14 mouse cellular contexts compared by ENCODE assay signal in the genomic region with DNA sequence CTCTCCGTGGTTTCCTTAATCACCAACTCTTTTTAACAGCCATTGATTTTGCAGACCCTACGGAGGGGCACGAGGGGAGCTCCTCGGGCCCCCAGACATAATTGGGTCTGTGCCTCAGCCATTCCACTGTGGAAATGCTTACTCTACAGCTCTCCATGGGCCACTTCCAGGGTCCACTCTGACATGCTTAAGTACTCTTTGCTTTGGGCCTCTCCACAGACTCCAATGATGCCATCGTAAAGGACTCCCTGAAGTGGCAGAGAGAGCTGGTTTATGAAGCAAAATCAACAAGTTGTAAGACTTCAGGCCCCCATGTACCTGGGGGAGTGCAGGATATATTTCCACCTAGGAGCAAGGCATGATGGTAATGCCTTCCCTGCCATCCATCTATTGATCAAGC.
"Had no signal": no experiment of that assay in that cellular context is flagged by ENCODE, and none has a peak within 500 bp of the region (broad histone marks: within the 10 kb centered on the region; RNA-seq: fewer than 3 reads in every experiment).

No protein-coding gene starts in this region.

- DNase-seq: right cerebral cortex, postnatal 14 days; thymus, adult 2 months; thymus, postnatal 25 days had no signal

- ATAC-seq: liver, embryonic 12.5 days; midbrain, embryonic 13.5 days; midbrain, embryonic 15.5 days had no signal

- H3K36me3 ChIP-seq: liver, embryonic 12.5 days; lung, embryonic 15.5 days; midbrain, embryonic 13.5 days; midbrain, embryonic 15.5 days; neural tube, embryonic 12.5 days; stomach, embryonic 15.5 days had no signal

- H3K4me1 ChIP-seq: liver, embryonic 12.5 days; megakaryocyte, embryonic 14.5 days; midbrain, embryonic 15.5 days; neural tube, embryonic 12.5 days; stomach, embryonic 15.5 days had no signal

- H3K4me3 ChIP-seq: liver, embryonic 12.5 days; lung, embryonic 15.5 days; megakaryocyte, embryonic 14.5 days; midbrain, embryonic 13.5 days; midbrain, embryonic 15.5 days; neural tube, embryonic 12.5 days; stomach, embryonic 15.5 days had no signal

- H3K27ac ChIP-seq: liver, embryonic 12.5 days; liver, embryonic 14.5 days; lung, embryonic 15.5 days; macrophage; midbrain, embryonic 13.5 days; midbrain, embryonic 15.5 days; neural tube, embryonic 12.5 days; stomach, embryonic 15.5 days; stomach, postnatal 0 days had no signal

- H3K9me3 ChIP-seq: liver, embryonic 12.5 days; lung, embryonic 15.5 days; megakaryocyte, embryonic 14.5 days; midbrain, embryonic 13.5 days; midbrain, embryonic 15.5 days; neural tube, embryonic 12.5 days; stomach, embryonic 15.5 days had no signal

- H3K9ac ChIP-seq: liver, embryonic 12.5 days; liver, embryonic 14.5 days; lung, embryonic 15.5 days; midbrain, embryonic 13.5 days; midbrain, embryonic 15.5 days; neural tube, embryonic 12.5 days; stomach, embryonic 15.5 days had no signal

- H3K27me3 ChIP-seq: liver, embryonic 12.5 days; lung, embryonic 15.5 days; megakaryocyte, embryonic 14.5 days; midbrain, embryonic 13.5 days; midbrain, embryonic 15.5 days; neural tube, embryonic 12.5 days; stomach, embryonic 15.5 days had no signal

- H3K4me2 ChIP-seq: liver, embryonic 12.5 days; lung, embryonic 15.5 days; midbrain, embryonic 11.5 days; midbrain, embryonic 13.5 days; midbrain, embryonic 15.5 days; neural tube, embryonic 12.5 days; stomach, embryonic 15.5 days had no signal
